ENCODE assay signal across 29 mouse cellular contexts in the genomic region with DNA sequence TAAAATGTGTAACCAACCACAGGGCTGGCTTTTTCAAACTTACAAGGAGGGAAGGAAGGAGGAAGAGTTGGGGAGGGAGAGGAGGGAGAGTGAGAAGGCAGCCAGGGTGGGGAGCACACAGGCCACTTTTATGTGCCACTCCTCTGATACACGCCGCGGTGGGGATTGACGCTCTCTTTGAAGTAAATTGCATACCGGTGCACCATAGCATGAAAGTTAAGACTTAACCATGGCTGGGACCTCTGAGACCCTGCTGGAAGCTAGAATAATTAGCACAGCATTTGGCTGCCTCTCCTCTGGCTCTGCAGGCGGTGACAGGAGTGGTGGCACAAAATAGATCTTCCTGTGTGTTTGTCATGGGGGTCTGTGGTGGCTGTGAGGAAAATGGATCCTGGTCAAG.
DNase-seq lines count a peak whose midpoint lies in the region; ATAC-seq lines count a peak whose summit lies in the region.
"Had no signal": no experiment of that assay in that cellular context is flagged by ENCODE, and none has a peak within 500 bp of the region (broad histone marks: within the 10 kb centered on the region; RNA-seq: fewer than 3 reads in every experiment).

No protein-coding gene starts in this region.

- no peaks in the 10 kb centered on the region for H3K9me3 ChIP-seq in kidney, embryonic 16.5 days (ENCODE audit: low read length)
- H3K9me3 ChIP-seq in midbrain, embryonic 15.5 days: no peaks in the 10 kb centered on the region
- no peaks in the 10 kb centered on the region for H3K9me3 ChIP-seq in midbrain, embryonic 13.5 days
- H3K9me3 ChIP-seq: embryonic facial prominence, embryonic 15.5 days; G1E; heart, embryonic 12.5 days; heart, embryonic 15.5 days; hindbrain, embryonic 10.5 days had no signal

- ATAC-seq in kidney, embryonic 16.5 days (ENCODE audit: low FRiP score, low TSS enrichment): peak; percentile 44; the same call in 1 of the 2 replicates
- ATAC-seq in midbrain, embryonic 15.5 days (replicated peaks): 0 out of 2 replicates have a peak, but pooled peaks have one; percentile 33
- ATAC-seq in midbrain, embryonic 13.5 days: no peak
- ATAC-seq: forebrain, embryonic 14.5 days; forebrain, postnatal 0 days; hindbrain, postnatal 0 days; inflammation-experienced regulatory T-cells, adult 6 months; Patski had no signal

- no peak overlapping the region for H3K9ac ChIP-seq in kidney, embryonic 16.5 days (replicated peaks; ENCODE audit: low read length)
- no peak overlapping the region for H3K9ac ChIP-seq in midbrain, embryonic 15.5 days
- no peak overlapping the region for H3K9ac ChIP-seq in midbrain, embryonic 13.5 days (replicated peaks)
- H3K9ac ChIP-seq: embryonic facial prominence, embryonic 15.5 days; forebrain, postnatal 0 days; heart, embryonic 12.5 days; heart, embryonic 15.5 days; hindbrain, embryonic 14.5 days had no signal

- no peaks in the 10 kb centered on the region for H3K36me3 ChIP-seq in kidney, embryonic 16.5 days (ENCODE audit: insufficient read depth, low read length)
- no peaks in the 10 kb centered on the region for H3K36me3 ChIP-seq in midbrain, embryonic 15.5 days (replicated peaks)
- H3K36me3 ChIP-seq in midbrain, embryonic 13.5 days: no peaks in the 10 kb centered on the region
- H3K36me3 ChIP-seq: embryonic facial prominence, embryonic 15.5 days; G1E; heart, embryonic 12.5 days; heart, embryonic 15.5 days; hindbrain, embryonic 10.5 days had no signal

- H3K27me3 ChIP-seq in kidney, embryonic 16.5 days (ENCODE audit: insufficient read depth, low read length): peaks cover 13% of the 10 kb centered on the region
- H3K27me3 ChIP-seq in midbrain, embryonic 15.5 days (replicated peaks): no peaks in the 10 kb centered on the region
- peaks cover 4% of the 10 kb centered on the region; the same call in 1 of the 2 replicates for H3K27me3 ChIP-seq in midbrain, embryonic 13.5 days
- H3K27me3 ChIP-seq: CH12.LX; embryonic facial prominence, embryonic 15.5 days had no signal

- no peak overlapping the region for H3K4me3 ChIP-seq in kidney, embryonic 16.5 days (ENCODE audit: low read length)
- H3K4me3 ChIP-seq in midbrain, embryonic 15.5 days: no peak overlapping the region
- H3K4me3 ChIP-seq in midbrain, embryonic 13.5 days (replicated peaks): no peak overlapping the region
- H3K4me3 ChIP-seq: embryonic facial prominence, embryonic 15.5 days; heart, embryonic 12.5 days; heart, embryonic 15.5 days; hindbrain, embryonic 10.5 days had no signal

- WGBS in kidney, embryonic 16.5 days: 36% methylated on average over 6 of the region's 6 CpGs
- WGBS in midbrain, embryonic 15.5 days: 42% methylated on average over 6 of the region's 6 CpGs
- 40% methylated on average over 6 of the region's 6 CpGs for WGBS in midbrain, embryonic 13.5 days

- DNase-seq in embryo, embryonic 10.5 days (ENCODE audit: low spot score): peak; percentile 13
- DNase-seq in embryo, embryonic 11 days: no peak
- DNase-seq in kidney, adult 11 months: no peak
- no peak for DNase-seq in layer of hippocampus, adult 8-10 months (ENCODE audit: low spot score in 2 of 2)
- DNase-seq: adrenal gland, postnatal 10 days; adrenal gland, postnatal 36 days; B cell, adult 2 months; cerebellum, adult 11 months; cerebellum, adult 2 months; cerebellum, adult 9-11 months; cerebellum, postnatal 25 days; forebrain, postnatal 0 days; gastrocnemius, postnatal 25 days; heart, adult 18-20 months; heart, postnatal 10 days had no signal

- H3K27ac ChIP-seq in kidney, embryonic 16.5 days (ENCODE audit: low read length): peak overlapping the region; percentile 46; the same call in 1 of the 2 replicates
- no peak overlapping the region for H3K27ac ChIP-seq in midbrain, embryonic 15.5 days
- H3K27ac ChIP-seq in midbrain, embryonic 13.5 days: no peak overlapping the region
- H3K27ac ChIP-seq: embryonic facial prominence, embryonic 15.5 days; heart, embryonic 15.5 days; hindbrain, embryonic 10.5 days; hindbrain, embryonic 14.5 days; hindbrain, postnatal 0 days had no signal

- H3K4me2 ChIP-seq in kidney, embryonic 16.5 days (replicated peaks; ENCODE audit: low read depth, low read length): 0 out of 2 replicates have a peak overlapping the region, but pooled peaks have one; percentile 12
- no peak overlapping the region for H3K4me2 ChIP-seq in midbrain, embryonic 15.5 days
- H3K4me2 ChIP-seq in midbrain, embryonic 13.5 days (replicated peaks): no peak overlapping the region
- H3K4me2 ChIP-seq: embryonic facial prominence, embryonic 15.5 days; heart, embryonic 12.5 days; heart, embryonic 15.5 days; hindbrain, embryonic 14.5 days had no signal

- peaks cover 20% of the 10 kb centered on the region for H3K4me1 ChIP-seq in kidney, embryonic 16.5 days (ENCODE audit: insufficient read depth, low read length)
- peaks cover 7% of the 10 kb centered on the region; the same call in 1 of the 2 replicates for H3K4me1 ChIP-seq in midbrain, embryonic 15.5 days
- peaks cover 13% of the 10 kb centered on the region for H3K4me1 ChIP-seq in midbrain, embryonic 13.5 days (replicated peaks)
- H3K4me1 ChIP-seq: embryonic facial prominence, embryonic 15.5 days had no signal
